Mouse (Mus musculus): ENCODE measurements at regions not wholly inside any gene's neighbourhood (a gene's known extent, or its start where the extent isn't known, plus 50 kb on each side); places are given as distances from the start of the nearest gene placed in this dataset.

DNA sequence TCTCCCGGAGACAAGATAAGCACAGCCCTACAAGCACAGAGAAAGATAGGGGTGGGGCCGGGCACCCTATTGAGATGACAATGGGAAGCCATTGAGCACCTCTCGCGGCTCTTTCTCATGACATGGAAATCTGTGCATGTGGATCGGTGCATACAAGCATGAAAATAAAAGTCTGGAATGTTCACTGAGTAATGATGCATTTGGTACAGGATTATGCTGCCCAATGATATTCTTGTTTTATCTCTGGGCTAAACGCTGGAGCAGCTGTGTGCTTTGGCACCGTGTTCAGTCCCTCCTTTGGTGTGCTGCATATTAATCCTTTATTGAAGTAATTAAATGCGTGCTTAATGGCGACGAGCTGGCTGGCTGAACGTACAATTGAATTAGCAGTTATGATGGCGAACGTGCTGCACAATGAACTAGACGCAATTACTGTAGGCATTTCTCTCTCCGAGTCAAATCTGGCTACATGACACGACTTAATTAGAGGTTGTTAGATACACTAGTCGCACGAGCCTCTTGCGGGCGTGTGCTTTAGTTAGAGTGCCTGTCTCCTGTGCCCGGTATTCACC, 245.6 kb downstream of the Gpat3 start:
- no peaks in the 10 kb centered on the region for H3K27me3 ChIP-seq
- H3K27ac ChIP-seq, result no peak overlapping the region
- no peak overlapping the region for H3K4me3 ChIP-seq
- no peaks in the 10 kb centered on the region for H3K36me3 ChIP-seq
- no peak overlapping the region for H3K4me2 ChIP-seq
- WGBS, result 71% methylated on average over 21 of the region's 21 CpGs
- no peak overlapping the region for H3K9ac ChIP-seq
- H3K4me1 ChIP-seq, result no peaks in the 10 kb centered on the region
- H3K9me3 ChIP-seq, result no peaks in the 10 kb centered on the region
- ATAC-seq (ENCODE audit: borderline replicate concordance, extremely low read depth, low FRiP score, low TSS enrichment), result no peak

GRCm38 (mm10) chr5:101090415-101091026, 245.0 kb downstream of the Gpat3 start:
- 69% methylated on average over 7 of the region's 7 CpGs for WGBS
- no peak overlapping the region for H3K4me2 ChIP-seq
- no peak overlapping the region for H3K4me3 ChIP-seq
- H3K27ac ChIP-seq, result no peak overlapping the region
- ATAC-seq (ENCODE audit: borderline replicate concordance, extremely low read depth, low FRiP score, low TSS enrichment), result no peak
- H3K4me1 ChIP-seq, result no peaks in the 10 kb centered on the region
- H3K9ac ChIP-seq, result no peak overlapping the region
- H3K36me3 ChIP-seq, result no peaks in the 10 kb centered on the region
- H3K9me3 ChIP-seq, result no peaks in the 10 kb centered on the region
- no peaks in the 10 kb centered on the region for H3K27me3 ChIP-seq

GRCm38 (mm10) chr5:101085199-101085598, 239.7 kb downstream of the Gpat3 start:
- WGBS, result 53% methylated on average over 3 of the region's 3 CpGs

DNA sequence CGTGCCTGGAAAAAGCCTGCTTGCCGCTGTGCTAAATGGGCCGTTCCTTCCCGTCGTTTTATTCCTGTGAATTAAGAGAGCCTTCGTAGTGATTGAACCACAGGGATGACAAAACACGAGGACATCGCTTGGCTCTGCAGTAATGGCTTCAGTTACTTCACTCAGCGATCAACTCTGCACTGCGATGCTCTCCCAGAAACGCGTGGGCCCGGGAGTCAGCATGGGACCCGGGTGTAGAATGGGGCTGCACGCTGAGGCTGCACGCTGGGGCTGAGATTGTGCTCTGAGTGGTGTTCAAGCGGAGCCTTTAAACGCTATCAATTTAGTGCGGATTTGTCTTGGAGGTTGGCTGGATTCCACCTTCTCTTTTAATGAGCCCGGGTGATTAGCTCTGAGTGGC, 237.1 kb downstream of the Gpat3 start:
- 84% methylated on average over 20 of the region's 20 CpGs for WGBS

More at GRCm38 (mm10) chr5:101085199-101085598, 239.7 kb downstream of the Gpat3 start:
- Histone ChIP-seq H3K4me2 (no peak overlapping the region), H3K4me1 (no peaks in the 10 kb centered on the region), H3K9me3 (no peaks in the 10 kb centered on the region), H3K27ac (no peak overlapping the region), H3K4me3 (no peak overlapping the region), H3K9ac (no peak overlapping the region), H3K36me3 (no peaks in the 10 kb centered on the region), H3K27me3 (no peaks in the 10 kb centered on the region)
- ATAC-seq (ENCODE audit: borderline replicate concordance, extremely low read depth, low FRiP score, low TSS enrichment), result no peak

GRCm38 (mm10) chr5:101064308-101064707, 218.8 kb downstream of the Gpat3 start:
- no peak overlapping the region for H3K4me2 ChIP-seq
- no peak overlapping the region for H3K4me3 ChIP-seq
- no peak for ATAC-seq (ENCODE audit: borderline replicate concordance, extremely low read depth, low FRiP score, low TSS enrichment)
- no peaks in the 10 kb centered on the region for H3K9me3 ChIP-seq
- no peaks in the 10 kb centered on the region for H3K4me1 ChIP-seq
- no peaks in the 10 kb centered on the region for H3K27me3 ChIP-seq
- H3K9ac ChIP-seq, result no peak overlapping the region
- H3K27ac ChIP-seq, result no peak overlapping the region
- H3K36me3 ChIP-seq, result no peaks in the 10 kb centered on the region
- WGBS, result 66% methylated on average over 3 of the region's 3 CpGs

More for the DNA sequence above, 237.1 kb downstream of the Gpat3 start:
- no peaks in the 10 kb centered on the region for H3K4me1 ChIP-seq
- H3K27ac ChIP-seq, result no peak overlapping the region
- no peak overlapping the region for H3K4me3 ChIP-seq
- H3K4me2 ChIP-seq, result no peak overlapping the region
- H3K9me3 ChIP-seq, result no peaks in the 10 kb centered on the region
- H3K36me3 ChIP-seq, result no peaks in the 10 kb centered on the region
- ATAC-seq (ENCODE audit: borderline replicate concordance, extremely low read depth, low FRiP score, low TSS enrichment), result no peak
- H3K27me3 ChIP-seq, result no peaks in the 10 kb centered on the region
- H3K9ac ChIP-seq, result no peak overlapping the region

DNA sequence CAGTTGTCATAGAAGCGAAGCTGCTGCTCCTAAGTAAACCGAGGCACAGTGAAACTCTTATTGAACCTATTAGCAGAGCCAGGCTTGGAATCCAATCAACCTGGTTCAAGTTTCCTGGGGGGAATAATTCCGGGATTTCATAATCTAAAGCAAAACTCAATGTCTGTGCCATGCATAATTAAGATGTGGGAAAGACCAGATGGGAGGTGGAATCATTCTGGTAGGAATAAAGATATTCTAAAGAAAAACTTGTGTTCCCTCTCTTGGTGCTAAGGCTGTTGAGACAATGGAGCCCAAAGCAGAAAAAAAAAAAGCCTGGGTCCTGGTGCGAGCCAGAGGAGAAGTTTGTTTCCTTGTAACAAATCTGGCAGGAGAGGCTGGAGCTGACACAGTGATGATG, 217.7 kb downstream of the Gpat3 start:
- ATAC-seq (ENCODE audit: borderline replicate concordance, extremely low read depth, low FRiP score, low TSS enrichment), result no peak
- Histone ChIP-seq H3K4me1 (no peaks in the 10 kb centered on the region), H3K4me3 (no peak overlapping the region), H3K27me3 (no peaks in the 10 kb centered on the region), H3K4me2 (no peak overlapping the region), H3K27ac (no peak overlapping the region), H3K36me3 (no peaks in the 10 kb centered on the region), H3K9me3 (no peaks in the 10 kb centered on the region), H3K9ac (no peak overlapping the region)
- WGBS, result 82% methylated on average over 4 of the region's 4 CpGs

DNA sequence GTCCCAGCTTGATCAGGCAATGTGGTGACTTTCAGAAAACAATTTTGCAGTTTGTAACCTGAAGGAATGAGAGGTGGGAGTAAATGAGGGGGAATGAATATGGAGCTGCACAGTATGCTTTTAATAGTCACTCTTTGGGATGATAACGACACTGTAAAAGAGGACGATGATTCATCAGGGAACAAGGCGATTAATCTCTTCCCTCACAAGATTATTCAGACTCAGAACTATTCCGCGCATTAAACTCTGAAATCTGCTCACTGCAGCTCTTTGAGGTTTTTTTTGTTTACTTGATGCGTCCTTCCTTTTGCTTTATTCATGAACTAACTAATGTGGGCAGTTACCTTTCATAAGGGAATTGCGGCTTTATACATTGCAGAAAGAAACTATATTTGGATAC, 206.1 kb downstream of the Gpat3 start:
- no peaks in the 10 kb centered on the region for H3K27me3 ChIP-seq
- no peak overlapping the region for H3K27ac ChIP-seq
- H3K9me3 ChIP-seq, result no peaks in the 10 kb centered on the region

GRCm38 (mm10) chr5:101040488-101040887, 195.0 kb downstream of the Gpat3 start:
- H3K36me3 ChIP-seq, result no peaks in the 10 kb centered on the region
- H3K9me3 ChIP-seq, result no peaks in the 10 kb centered on the region
- H3K4me3 ChIP-seq, result no peak overlapping the region
- no peaks in the 10 kb centered on the region for H3K27me3 ChIP-seq
- no peak overlapping the region for H3K4me2 ChIP-seq
- no peak for ATAC-seq (ENCODE audit: borderline replicate concordance, extremely low read depth, low FRiP score, low TSS enrichment)
- WGBS, result 42% methylated on average over 9 of the region's 9 CpGs
- H3K4me1 ChIP-seq, result no peaks in the 10 kb centered on the region
- H3K27ac ChIP-seq, result no peak overlapping the region
- no peak overlapping the region for H3K9ac ChIP-seq

More for the DNA sequence above, 206.1 kb downstream of the Gpat3 start:
- Histone ChIP-seq H3K4me2 (no peak overlapping the region), H3K4me1 (no peaks in the 10 kb centered on the region), H3K4me3 (no peak overlapping the region), H3K9ac (no peak overlapping the region), H3K36me3 (no peaks in the 10 kb centered on the region)
- WGBS, result 75% methylated on average over 7 of the region's 7 CpGs
- no peak for ATAC-seq (ENCODE audit: borderline replicate concordance, extremely low read depth, low FRiP score, low TSS enrichment)

- Histone ChIP-seq H3K9me3 (no peaks in the 10 kb centered on the region), H3K27me3 (no peaks in the 10 kb centered on the region), H3K4me3 (no peak overlapping the region), H3K36me3 (no peaks in the 10 kb centered on the region), H3K27ac (no peak overlapping the region), H3K9ac (no peak overlapping the region), H3K4me2 (no peak overlapping the region), H3K4me1 (no peaks in the 10 kb centered on the region)
- ATAC-seq (ENCODE audit: borderline replicate concordance, extremely low read depth, low FRiP score, low TSS enrichment), result no peak
- WGBS, result 30% methylated on average over 16 of the region's 16 CpGs
These were observed 187.5 kb downstream of the Gpat3 start for GRCm38 (mm10) chr5:101032968-101033367.

DNA sequence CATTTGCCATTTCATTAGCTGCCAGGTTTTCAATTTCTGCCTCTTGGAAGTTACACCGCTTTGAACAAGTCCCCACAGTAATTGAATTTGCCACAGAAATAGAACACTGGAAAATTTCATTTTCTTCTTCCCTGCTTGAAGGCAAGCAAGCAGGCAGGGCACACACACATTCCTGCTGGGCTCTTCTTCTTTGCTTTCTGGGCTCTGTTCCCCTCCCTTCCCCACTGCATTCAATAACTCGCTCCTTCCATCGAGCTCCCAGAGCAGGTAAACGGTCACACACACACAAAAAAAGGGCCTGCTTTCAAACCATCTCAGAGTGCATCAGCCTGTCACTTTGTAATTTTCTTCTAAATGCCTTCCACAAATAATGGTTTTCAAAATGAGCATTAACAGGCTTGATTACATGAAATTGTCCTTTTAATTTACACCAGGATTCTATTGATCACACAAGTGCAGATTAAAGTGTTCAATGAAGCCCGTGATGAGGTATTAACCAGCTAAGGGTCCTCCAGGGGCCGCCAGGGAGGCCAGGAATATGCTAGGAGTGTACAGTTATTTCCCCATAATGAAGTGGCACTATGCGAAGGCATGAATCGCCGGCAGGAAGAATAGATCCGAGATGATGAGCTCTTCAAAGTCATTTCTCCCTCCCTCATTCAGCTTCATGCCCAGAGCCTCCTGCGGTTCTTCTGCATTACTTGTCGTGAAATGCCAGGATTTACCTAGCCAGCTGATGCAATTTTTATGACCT, 186.8 kb downstream of the Gpat3 start:
- WGBS, result 60% methylated on average over 12 of the region's 12 CpGs
- H3K27ac ChIP-seq, result no peak overlapping the region
- H3K4me1 ChIP-seq, result no peaks in the 10 kb centered on the region
- no peak overlapping the region for H3K9ac ChIP-seq
- H3K36me3 ChIP-seq, result no peaks in the 10 kb centered on the region
- no peaks in the 10 kb centered on the region for H3K9me3 ChIP-seq
- no peak for ATAC-seq (ENCODE audit: borderline replicate concordance, extremely low read depth, low FRiP score, low TSS enrichment)
- no peak overlapping the region for H3K4me3 ChIP-seq
- H3K27me3 ChIP-seq, result no peaks in the 10 kb centered on the region
- H3K4me2 ChIP-seq, result no peak overlapping the region

- Histone ChIP-seq H3K4me1 (no peaks in the 10 kb centered on the region), H3K27me3 (peaks cover 4% of the 10 kb centered on the region; the same call in 1 of the 2 replicates), H3K9ac (no peak overlapping the region), H3K27ac (no peak overlapping the region), H3K9me3 (no peaks in the 10 kb centered on the region), H3K4me3 (no peak overlapping the region), H3K4me2 (no peak overlapping the region), H3K36me3 (no peaks in the 10 kb centered on the region)
- 76% methylated on average over 5 of the region's 5 CpGs for WGBS
- ATAC-seq (ENCODE audit: borderline replicate concordance, extremely low read depth, low FRiP score, low TSS enrichment), result no peak
These were observed 179.3 kb downstream of the Gpat3 start for GRCm38 (mm10) chr5:101024796-101025195.

- Histone ChIP-seq H3K27me3 (peaks cover 4% of the 10 kb centered on the region; the same call in 1 of the 2 replicates), H3K27ac (no peak overlapping the region), H3K4me3 (no peak overlapping the region), H3K4me2 (no peak overlapping the region), H3K36me3 (no peaks in the 10 kb centered on the region), H3K9ac (no peak overlapping the region), H3K4me1 (no peaks in the 10 kb centered on the region), H3K9me3 (no peaks in the 10 kb centered on the region)
- ATAC-seq (ENCODE audit: borderline replicate concordance, extremely low read depth, low FRiP score, low TSS enrichment), result no peak
- 79% methylated on average over 8 of the region's 8 CpGs for WGBS
These were observed 178.3 kb downstream of the Gpat3 start for GRCm38 (mm10) chr5:101023784-101024183.

All from lung, embryonic 15.5 days (tissue).